In the genomic region with DNA sequence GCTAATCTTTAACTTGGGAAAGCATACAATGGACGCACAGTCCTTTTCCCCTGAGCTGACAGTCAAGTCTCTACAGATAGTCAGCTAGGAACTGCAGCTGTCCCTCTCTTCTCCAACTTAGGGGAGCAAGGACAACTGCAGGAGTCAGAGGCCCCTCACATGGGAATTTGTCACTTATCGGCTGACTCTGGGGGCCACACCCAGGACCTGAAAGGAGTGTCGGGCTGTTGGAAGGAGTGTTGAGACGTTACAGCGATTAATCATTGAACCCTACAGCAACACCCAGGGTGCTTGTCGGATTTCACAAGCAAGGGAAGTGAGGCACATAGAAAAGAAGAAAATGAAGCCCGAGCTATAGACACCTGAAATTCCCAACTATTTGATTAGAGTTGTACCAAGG, we compare ENCODE assay signal across 1 mouse cellular context.
TF ChIP-seq lines count a peak whose summit lies in the region.

No protein-coding gene starts in this region.

TF ChIP-seq in MEL, 35 proteins besides CTCF, POLR2A, EP300 and RAD21 (continued from another document):
- TF ChIP-seq KAT2A (conservative IDR thresholded peaks at IDR 0.05; ENCODE audit: low read depth, low read length), result no peak
- TF ChIP-seq ETS1 (IDR thresholded peaks at IDR 0.05; ENCODE audit: low read depth, low read length), result no peak
- 0 out of 2 replicates have a peak, but pooled peaks have one; percentile 36 for TF ChIP-seq TBP (IDR thresholded peaks at IDR 0.05; ENCODE audit: low read depth, low read length)
